Mouse (Mus musculus) liver, adult 2 months (tissue): ENCODE measurements at regions not wholly inside any gene's neighbourhood (a gene's known extent, or its start where the extent isn't known, plus 50 kb on each side); places are given as distances from the start of the nearest gene placed in this dataset.

Source experiments
- DNase-seq: peaks from one replicate; pipeline ENCODE4 v3.0.0-alpha.2; 2011; ENCODE audit warnings: low read depth, low spot score; ENCODE audit errors: extremely low read depth
- H3K27ac ChIP-seq: fragments of 200-500 bp; replicated peaks from 2 replicates; pipeline ENCODE4 v1.5.1; 2012; ENCODE audit warnings: low read depth, mild to moderate bottlenecking, control low read depth, inconsistent platforms, low read length; ENCODE audit not compliant: insufficient read depth
- H3K27me3 ChIP-seq: fragments of 200-500 bp; 2 replicates; pipeline ENCODE4 v1.6.1; 2012; ENCODE audit warnings: mild to moderate bottlenecking, moderate library complexity, low read length, inconsistent platforms; ENCODE audit not compliant: control insufficient read depth, insufficient read depth
- H3K36me3 ChIP-seq: fragments of 200-500 bp; 2 replicates; pipeline ENCODE4 v1.6.1; 2012; ENCODE audit warnings: low read length, inconsistent platforms; ENCODE audit not compliant: control insufficient read depth, insufficient read depth
- H3K4me1 ChIP-seq: fragments of 200-500 bp; 2 replicates; pipeline ENCODE4 v1.6.1; 2011; ENCODE audit warnings: low read length; ENCODE audit not compliant: control insufficient read depth, insufficient read depth
- H3K4me3 ChIP-seq: fragments of 200-500 bp; 2 replicates; pipeline ENCODE4 v1.5.1; 2011; ENCODE audit warnings: low read depth, mild to moderate bottlenecking, control low read depth, low read length, moderate library complexity; ENCODE audit not compliant: insufficient read depth
- H3K79me2 ChIP-seq: fragments of 200-500 bp; 2 replicates; pipeline ENCODE4 v1.6.1; 2012; ENCODE audit warnings: inconsistent platforms, mild to moderate bottlenecking, low read length, moderate library complexity; ENCODE audit not compliant: control insufficient read depth, insufficient read depth
- H3K9ac ChIP-seq: fragments of 200-500 bp; 2 replicates; pipeline ENCODE4 v1.6.1; 2012; ENCODE audit warnings: low read depth, mild to moderate bottlenecking, control low read depth, inconsistent platforms, low read length
- CTCF ChIP-seq: fragments of 200-500 bp; IDR thresholded peaks from 2 replicates; pipeline ENCODE4 v1.5.1; 2011; ENCODE audit warnings: low read depth, low read length, control low read depth
- POLR2A ChIP-seq: fragments of 200-500 bp; IDR thresholded peaks from 2 replicates; pipeline ENCODE4 v1.6.1; 2011; ENCODE audit warnings: low read length, control low read depth; ENCODE audit not compliant: insufficient read depth; ENCODE audit errors: extremely low read depth
- WGBS: fragments of 180-500 bp; shearing (Covaris S2); methylation state at CpG from one replicate; pipeline ENCODE4 v1.1.7; 2018; 5-methylcytosine and 5-hydroxymethylcytosine counted together

DNA sequence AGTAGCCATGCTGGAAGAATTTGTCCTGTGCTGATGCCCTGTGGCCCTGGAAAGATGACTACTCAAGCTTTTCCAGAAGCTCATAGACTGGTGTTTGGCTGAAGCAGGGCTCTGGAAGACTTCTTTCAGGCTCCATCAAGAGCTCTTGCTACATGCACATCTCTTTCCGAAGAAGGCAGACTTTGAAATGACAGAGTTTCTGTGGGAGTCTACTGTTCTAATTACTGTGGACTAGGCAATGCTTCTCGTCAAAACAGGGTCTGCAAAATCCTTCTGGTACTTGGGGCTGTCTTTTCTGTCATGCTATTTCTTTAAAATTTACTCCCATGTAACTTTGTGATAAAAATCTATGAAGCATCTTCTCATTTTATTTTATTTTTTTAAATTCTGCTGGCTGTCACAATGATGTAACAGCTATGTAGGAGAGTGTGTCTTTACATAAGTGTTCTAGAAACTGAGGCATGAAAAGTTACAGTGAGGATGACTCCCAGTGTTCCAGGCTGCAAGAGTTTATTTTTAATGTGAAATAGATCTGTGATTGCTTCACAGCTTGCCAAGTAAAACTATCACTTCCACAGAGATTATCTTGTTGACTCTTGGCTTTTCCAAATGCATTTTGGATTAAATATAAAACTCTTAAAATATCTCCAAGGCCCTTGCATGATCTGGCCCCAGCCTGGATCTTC lies 244.9 kb upstream of the Nmur2 start:
- WGBS: 75% methylated on average over 2 of the region's 2 CpGs
- TF ChIP-seq POLR2A: no peak
- no peak overlapping the region for H3K27ac ChIP-seq
- no peaks in the 10 kb centered on the region for H3K27me3 ChIP-seq
- no peak for DNase-seq
- no peak overlapping the region for H3K4me3 ChIP-seq
- H3K9ac ChIP-seq: no peak overlapping the region
- H3K36me3 ChIP-seq: no peaks in the 10 kb centered on the region
- H3K4me1 ChIP-seq: no peaks in the 10 kb centered on the region
- no peaks in the 10 kb centered on the region for H3K79me2 ChIP-seq

DNA sequence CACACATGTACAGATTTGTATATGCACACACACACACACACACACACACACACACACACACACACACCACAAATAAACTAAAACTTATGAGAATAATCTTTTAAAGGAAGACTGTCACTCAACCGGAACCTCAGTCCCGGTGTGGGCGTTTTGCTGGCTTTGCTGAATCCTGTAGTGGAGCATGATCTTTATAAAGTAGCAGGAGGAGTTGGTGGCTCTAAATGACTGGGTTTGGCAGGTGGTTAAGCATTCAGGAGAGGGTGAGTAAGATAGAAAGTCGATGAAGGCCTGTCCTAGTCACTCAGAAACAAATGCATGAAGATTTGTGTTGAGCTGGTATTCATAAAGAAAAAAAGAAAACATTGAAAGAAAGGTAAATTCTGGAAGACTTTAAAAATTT lies 240.4 kb upstream of the Nmur2 start:
- DNase-seq: no peak
- H3K4me1 ChIP-seq: no peaks in the 10 kb centered on the region
- 82% methylated on average over 4 of the region's 4 CpGs for WGBS
- no peaks in the 10 kb centered on the region for H3K36me3 ChIP-seq
- no peak for TF ChIP-seq CTCF
- TF ChIP-seq POLR2A: no peak
- no peak overlapping the region for H3K9ac ChIP-seq
- no peak overlapping the region for H3K4me3 ChIP-seq
- no peaks in the 10 kb centered on the region for H3K79me2 ChIP-seq
- H3K27me3 ChIP-seq: no peaks in the 10 kb centered on the region
- no peak overlapping the region for H3K27ac ChIP-seq

DNA sequence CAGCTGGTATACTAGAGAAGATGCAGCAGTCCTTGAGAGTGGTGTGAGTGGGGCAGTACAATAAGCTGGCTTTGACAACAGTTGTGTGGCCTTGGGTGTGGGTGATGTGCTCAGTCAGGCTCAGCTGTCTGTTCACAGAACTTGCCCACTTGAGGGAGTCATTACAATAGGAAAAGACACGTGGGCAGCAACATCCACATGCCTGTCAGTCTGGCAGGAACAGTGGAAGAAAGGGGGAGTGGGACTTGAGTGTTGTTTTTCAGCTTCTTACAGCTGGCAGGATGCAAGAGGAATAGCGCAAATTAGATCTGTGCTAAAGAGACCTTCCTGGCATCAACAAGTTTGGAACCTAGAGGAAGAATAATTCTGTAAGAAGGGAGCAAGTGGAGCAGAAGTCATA lies 239.4 kb upstream of the Nmur2 start:
- Histone ChIP-seq H3K4me1 (no peaks in the 10 kb centered on the region), H3K27ac (no peak overlapping the region), H3K9ac (no peak overlapping the region), H3K36me3 (no peaks in the 10 kb centered on the region), H3K79me2 (no peaks in the 10 kb centered on the region), H3K27me3 (no peaks in the 10 kb centered on the region), H3K4me3 (no peak overlapping the region)
- 52% methylated on average over 2 of the region's 2 CpGs for WGBS
- TF ChIP-seq CTCF (no peak), POLR2A (no peak)
- DNase-seq: no peak

GRCm38 (mm10) chr11:56269915-56270493 lies 229.2 kb upstream of the Nmur2 start:
- whole genome bisulfite sequencing: 40% methylated on average over 3 of the region's 3 CpGs
- Histone ChIP-seq H3K36me3 (no peaks in the 10 kb centered on the region), H3K79me2 (no peaks in the 10 kb centered on the region), H3K4me1 (no peaks in the 10 kb centered on the region), H3K9ac (no peak overlapping the region), H3K4me3 (no peak overlapping the region), H3K27me3 (no peaks in the 10 kb centered on the region), H3K27ac (no peak overlapping the region)
- no peak for DNase-seq
- no peak for TF ChIP-seq CTCF
- TF ChIP-seq POLR2A: no peak

DNA sequence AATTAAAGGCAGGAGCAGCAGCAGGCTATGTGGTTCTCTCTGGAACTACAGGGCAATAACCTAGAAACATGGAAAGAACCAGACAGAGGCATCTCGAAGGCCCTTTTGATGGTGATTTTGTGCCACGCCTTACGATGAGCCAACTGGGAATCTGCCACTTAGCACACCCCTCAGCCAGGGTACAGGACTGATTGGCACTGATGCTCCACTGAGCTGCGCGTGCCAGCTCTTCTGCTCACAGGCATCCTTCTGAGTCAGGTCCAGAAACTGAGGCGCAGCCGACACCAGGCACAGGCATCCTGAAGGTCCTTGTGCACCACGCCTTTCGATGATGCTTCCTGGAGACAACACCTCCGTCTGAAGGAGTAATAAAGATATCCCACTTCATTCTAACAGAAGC lies 221.9 kb upstream of the Nmur2 start:
- Histone ChIP-seq H3K79me2 (no peaks in the 10 kb centered on the region), H3K27ac (no peak overlapping the region), H3K4me3 (no peak overlapping the region), H3K27me3 (no peaks in the 10 kb centered on the region), H3K9ac (no peak overlapping the region), H3K36me3 (no peaks in the 10 kb centered on the region), H3K4me1 (no peaks in the 10 kb centered on the region)
- DNase-seq: no peak
- 94% methylated on average over 10 of the region's 10 CpGs for WGBS
- TF ChIP-seq CTCF (no peak), POLR2A (no peak)

- Histone ChIP-seq H3K27ac (no peak overlapping the region), H3K9ac (no peak overlapping the region), H3K36me3 (no peaks in the 10 kb centered on the region), H3K4me3 (no peak overlapping the region), H3K4me1 (no peaks in the 10 kb centered on the region), H3K27me3 (no peaks in the 10 kb centered on the region), H3K79me2 (no peaks in the 10 kb centered on the region)
- 74% methylated on average over 2 of the region's 2 CpGs for WGBS
- TF ChIP-seq POLR2A (no peak), CTCF (no peak)
- DNase-seq: no peak
Observed at GRCm38 (mm10) chr11:56256356-56256755, 215.5 kb upstream of the Nmur2 start.
